Comparison of ENCODE assay signal across 9 mouse cellular contexts in the genomic region with DNA sequence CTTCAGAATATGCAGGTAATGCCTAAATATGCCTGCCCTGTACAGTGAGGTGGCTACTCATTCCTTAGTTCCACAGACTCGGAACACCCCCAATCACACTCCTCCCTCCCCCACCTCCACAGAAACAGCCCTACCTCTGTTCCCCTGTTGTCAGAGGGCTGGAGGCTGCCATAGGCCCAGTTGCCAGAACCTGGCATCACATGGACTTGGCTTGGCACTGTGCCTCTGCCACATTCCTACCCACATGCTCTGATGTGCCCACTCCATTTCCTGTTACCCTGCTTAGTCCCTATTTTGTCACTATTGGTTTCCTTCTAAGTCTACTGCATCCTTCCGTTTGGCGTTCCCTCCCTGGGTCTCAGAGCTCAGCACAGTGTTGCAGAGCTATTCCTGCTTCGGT. TPM values are rescaled to one million over a fixed set of nuclear protein-coding genes. Genes with fewer than 3 reads are reported as not detected.
DNase-seq lines count a peak whose midpoint lies in the region; ATAC-seq lines count a peak whose summit lies in the region.
"Had no signal": no experiment of that assay in that cellular context is flagged by ENCODE, and none has a peak within 500 bp of the region (broad histone marks: within the 10 kb centered on the region; RNA-seq: fewer than 3 reads in every experiment).

No protein-coding gene starts in this region.

- DNase-seq in frontal cortex, adult 2 months (ENCODE audit: extremely low spot score in 1 of 2, low spot score in 1 of 2) = peak; percentile 58 to 81
- no peak for DNase-seq in frontal cortex, postnatal 10 days (ENCODE audit: low spot score in 2 of 2)
- no peak for DNase-seq in neural tube, embryonic 10.5 days (ENCODE audit: extremely low spot score, low spot score)
- peak; percentile 79 for DNase-seq in layer of hippocampus, adult 9-11 months
- DNase-seq in right cerebral cortex, postnatal 25 days = peak; percentile 64
- DNase-seq in B cell, adult 2 months = no peak

- H3K9ac ChIP-seq in neural tube, embryonic 15.5 days (replicated peaks) = no peak overlapping the region
- H3K9ac ChIP-seq: midbrain, embryonic 12.5 days had no signal

- H3K4me1 ChIP-seq in neural tube, embryonic 15.5 days = peaks cover 25% of the 10 kb centered on the region
- H3K4me1 ChIP-seq: midbrain, embryonic 12.5 days had no signal

- no peaks in the 10 kb centered on the region for H3K9me3 ChIP-seq in neural tube, embryonic 15.5 days (replicated peaks)
- H3K9me3 ChIP-seq: midbrain, embryonic 12.5 days had no signal

- H3K4me2 ChIP-seq in neural tube, embryonic 15.5 days = no peak overlapping the region
- H3K4me2 ChIP-seq: midbrain, embryonic 12.5 days had no signal

- WGBS in neural tube, embryonic 15.5 days = 87% methylated on average over 4 of the region's 4 CpGs

- no peak overlapping the region for H3K27ac ChIP-seq in neural tube, embryonic 15.5 days (replicated peaks)
- H3K27ac ChIP-seq: midbrain, embryonic 12.5 days had no signal

- no peak overlapping the region for H3K4me3 ChIP-seq in neural tube, embryonic 15.5 days (replicated peaks)
- H3K4me3 ChIP-seq: midbrain, embryonic 12.5 days had no signal

- peaks cover 10% of the 10 kb centered on the region for H3K36me3 ChIP-seq in neural tube, embryonic 15.5 days

- no peaks in the 10 kb centered on the region for H3K27me3 ChIP-seq in neural tube, embryonic 15.5 days (replicated peaks)

- peak; percentile 28; the same call in 1 of the 2 replicates for ATAC-seq in neural tube, embryonic 15.5 days (ENCODE audit: low FRiP score)
- no peak for ATAC-seq in CD4-positive, CD25-positive, alpha-beta regulatory T cell, adult 4 months

RNA-seq across cellular contexts. Expression of a gene that starts 55.8 kb away (rescaled TPM):
- polyA plus RNA-seq in frontal cortex, adult 2 months (2012; rRNA removed) = 70.7 and 78.0 TPM in 2 replicates
- polyA plus RNA-seq in neural tube, embryonic 15.5 days (2015; fragmentation: Nextera tagmentation; extraction: Ambion mirVana) = 181 and 190 TPM in 2 replicates
- 100 to 1,000 TPM; 223 to 263 TPM for polyA plus RNA-seq in CD4-positive, CD25-positive, alpha-beta regulatory T cell, adult 4 months (2017; shearing (Covaris generic))

RNA-seq across cellular contexts. Expression of a gene that starts 56.5 kb away (rescaled TPM):
- polyA plus RNA-seq in frontal cortex, adult 2 months (2012; rRNA removed) = 22.6 and 22.8 TPM in 2 replicates
- polyA plus RNA-seq in neural tube, embryonic 15.5 days (2015; fragmentation: Nextera tagmentation; extraction: Ambion mirVana) = 9.3 and 13.3 TPM in 2 replicates
- polyA plus RNA-seq in CD4-positive, CD25-positive, alpha-beta regulatory T cell, adult 4 months (2017; shearing (Covaris generic)) = 10 to 100 TPM; 20.8 to 28.4 TPM

Comparison
In these comparisons a context has a peak if more than half of its experiments do, and no peak if none do; other contexts are left out.
1. DNase-seq: peak in frontal cortex, adult 2 months (2 of 2), layer of hippocampus, adult 9-11 months (single experiment) and right cerebral cortex, postnatal 25 days (single experiment); none in frontal cortex, postnatal 10 days (0 of 2), neural tube, embryonic 10.5 days (single experiment) and B cell, adult 2 months (0 of 2).